Mouse (Mus musculus) gastrocnemius, postnatal 10 days (tissue): Measurements from ENCODE around the gene Kif5c. TPM values are rescaled to one million over a fixed set of nuclear protein-coding genes. Genes with fewer than 3 reads are reported as not detected.

ENCODE experiments used
- DNase-seq: peaks from one replicate; pipeline ENCODE4 v3.0.0; 2021; ENCODE audit warnings: mixed read lengths
- total RNA-seq, 2 experiments: library from RNA; stranded (reverse); gene quantifications; 2 replicates each; pipeline ENCODE4 v1.2.3; 2021

Kif5c gene
- total RNA-seq, 2 experiments from 2014 or later: 1.1 to 1.5 TPM

DNA sequence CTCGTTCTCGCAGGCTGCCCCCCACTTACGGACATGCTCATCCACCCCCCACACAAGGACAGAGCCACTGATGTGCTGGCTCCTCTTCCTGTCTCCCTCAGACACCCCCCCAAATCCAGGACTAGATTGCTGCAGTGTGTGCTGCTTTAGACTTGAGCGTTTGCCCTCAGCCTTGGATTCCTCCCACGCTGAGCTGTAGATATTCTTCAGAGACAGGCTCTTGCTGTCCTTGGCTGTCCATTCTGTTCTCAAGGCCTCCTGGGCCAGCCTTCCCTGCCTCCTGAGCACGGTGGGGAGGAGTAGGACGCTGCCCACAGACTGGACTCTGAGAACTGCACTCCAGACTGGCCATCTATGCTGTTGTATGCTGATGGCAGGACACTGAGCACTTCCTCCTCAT is 127.8 kb downstream of the Kif5c start:
- DNase-seq: no peak

DNA sequence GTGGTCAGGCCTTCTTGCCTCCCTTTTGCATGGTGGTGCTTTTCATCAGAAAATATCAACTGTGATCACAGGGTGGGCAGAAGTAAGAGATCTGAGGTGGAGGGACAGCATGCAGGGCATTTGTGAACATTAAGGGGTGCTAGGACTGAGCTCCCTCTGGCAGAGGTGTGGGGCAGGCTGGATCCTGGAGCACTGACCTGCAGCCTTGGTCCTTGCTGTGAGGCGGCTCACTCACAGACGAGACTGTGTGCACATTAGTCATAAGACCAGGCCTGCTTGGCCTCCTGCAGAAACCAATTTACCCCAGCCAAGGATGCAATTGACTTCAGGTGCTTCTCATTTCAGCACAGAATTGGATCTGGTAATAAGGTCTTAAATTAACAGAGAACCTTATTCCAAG is 128.6 kb downstream of the Kif5c start:
- DNase-seq: no peak

DNA sequence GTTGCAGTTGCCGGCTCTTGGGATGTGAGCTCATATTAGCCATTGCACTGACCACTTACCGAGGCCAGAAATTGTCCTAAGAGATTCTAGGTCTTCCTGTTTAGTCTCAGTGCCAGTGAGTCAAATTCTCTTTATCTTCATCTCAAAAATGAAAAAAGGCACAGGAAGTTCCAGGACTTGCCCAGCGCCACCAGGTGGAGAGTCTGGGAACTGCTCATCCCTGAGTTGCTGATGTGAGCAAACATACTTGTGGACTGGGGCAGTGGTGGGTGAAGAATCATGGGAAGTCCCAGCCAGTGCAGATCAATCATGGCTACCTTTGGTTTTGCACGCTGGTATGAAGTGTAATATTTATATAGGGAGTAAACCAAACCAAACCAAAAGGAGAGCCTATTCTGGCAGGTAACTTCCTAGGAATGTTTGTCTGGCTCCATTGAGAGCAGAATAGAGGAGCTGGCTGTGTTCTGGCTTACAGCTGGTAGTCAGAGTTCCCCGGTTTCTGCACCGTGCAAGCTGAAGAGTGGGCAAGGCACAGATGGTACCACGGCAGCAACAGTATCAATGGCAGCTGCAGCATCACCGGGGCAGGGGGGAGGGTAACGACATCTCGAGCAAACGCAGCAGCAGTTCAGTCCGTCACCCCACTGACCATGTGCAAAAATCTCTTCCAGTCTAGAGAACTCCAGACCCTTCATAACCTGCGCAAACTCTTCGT is 129.7 kb downstream of the Kif5c start:
- peak; percentile 51 for DNase-seq

DNA sequence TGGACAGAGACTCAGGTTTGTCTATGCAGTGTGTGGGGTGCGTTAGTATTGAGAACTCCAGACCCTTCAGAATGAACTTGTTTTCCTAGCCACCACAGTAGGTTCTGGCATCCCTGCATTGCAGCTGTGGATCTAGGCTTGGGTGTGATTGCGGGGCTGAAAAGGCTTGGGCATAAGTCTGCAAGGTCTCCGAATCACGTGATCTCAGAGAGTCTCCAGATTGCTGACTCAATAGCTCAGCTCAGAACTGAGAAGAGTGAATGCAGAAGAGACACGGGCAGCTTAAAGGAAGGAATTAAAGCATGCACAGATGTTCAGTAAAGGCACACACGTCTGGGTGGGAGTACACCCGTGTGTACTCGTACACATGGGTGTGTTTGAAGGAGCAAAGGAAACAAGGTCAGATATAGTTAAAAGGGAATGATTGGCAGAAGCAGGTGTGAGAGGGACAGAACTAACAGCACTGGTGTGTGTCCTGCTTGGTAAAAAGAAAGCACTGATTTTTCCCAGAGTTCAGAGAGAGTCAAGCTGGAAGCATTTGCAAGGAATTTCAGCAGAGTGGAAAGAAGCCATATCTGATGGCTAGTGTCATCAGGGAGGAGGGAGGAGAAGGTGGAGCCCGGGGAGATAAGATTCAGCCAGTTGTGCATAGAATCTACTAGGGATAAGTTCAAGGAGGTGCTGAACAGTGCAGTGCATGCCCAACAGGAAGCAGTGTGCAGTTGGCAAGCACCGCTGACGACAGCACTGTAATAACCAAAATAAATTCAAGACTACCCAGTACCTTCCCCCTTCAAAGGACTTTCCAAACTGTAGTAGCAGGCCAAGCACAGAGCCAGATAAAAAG is 130.9 kb downstream of the Kif5c start:
- DNase-seq: no peak

DNA sequence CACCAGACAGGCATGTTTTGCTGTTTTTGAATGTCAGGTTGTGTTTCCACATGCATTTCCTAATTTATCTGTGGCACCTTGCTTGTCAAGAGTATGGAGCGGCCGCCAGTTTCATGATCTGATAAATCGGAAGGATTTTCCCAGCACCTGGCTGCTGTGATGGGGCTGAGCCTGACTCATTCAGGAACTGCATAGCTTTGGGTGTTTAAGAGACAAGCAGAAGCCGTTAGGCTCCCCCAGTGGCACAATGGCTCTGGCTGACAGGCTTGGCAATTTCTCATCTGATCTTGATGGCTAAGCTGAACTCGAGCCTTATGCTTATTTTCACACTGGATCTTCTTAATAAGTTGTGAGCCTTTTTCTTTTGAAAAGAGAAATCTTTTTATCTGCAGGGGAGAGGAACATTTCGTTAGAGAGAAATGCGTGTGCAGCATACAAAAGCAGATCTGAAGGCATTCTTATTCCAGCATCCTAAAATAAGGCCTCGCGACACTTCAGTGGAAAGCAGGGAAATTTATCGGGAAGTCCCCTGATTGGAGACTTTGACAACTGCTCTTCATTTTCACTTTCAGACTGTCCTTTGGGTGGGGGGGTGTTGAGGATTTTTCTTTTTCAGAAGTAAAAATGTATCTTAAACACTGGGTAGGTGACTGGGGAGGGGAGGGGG is 132.6 kb downstream of the Kif5c start:
- no peak for DNase-seq

DNA sequence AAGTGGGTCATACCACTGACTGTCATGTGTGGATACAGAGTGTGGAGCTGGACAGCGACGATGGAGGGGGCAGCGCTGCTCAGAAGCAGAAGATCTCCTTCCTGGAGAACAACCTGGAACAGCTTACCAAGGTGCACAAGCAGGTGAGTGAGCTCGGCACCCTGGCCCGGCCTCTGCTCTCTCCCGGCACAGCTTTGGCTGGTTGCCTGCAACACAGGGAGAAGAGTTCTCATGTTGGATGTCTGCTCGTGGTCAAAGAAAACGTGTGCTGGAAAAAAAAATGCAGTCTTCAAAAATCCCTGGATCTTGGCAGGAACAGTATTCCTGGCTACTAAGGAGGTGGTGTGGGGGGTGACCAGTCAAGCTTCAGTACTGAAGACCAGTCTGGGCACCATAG is 133.1 kb downstream of the Kif5c start:
- no peak for DNase-seq

DNA sequence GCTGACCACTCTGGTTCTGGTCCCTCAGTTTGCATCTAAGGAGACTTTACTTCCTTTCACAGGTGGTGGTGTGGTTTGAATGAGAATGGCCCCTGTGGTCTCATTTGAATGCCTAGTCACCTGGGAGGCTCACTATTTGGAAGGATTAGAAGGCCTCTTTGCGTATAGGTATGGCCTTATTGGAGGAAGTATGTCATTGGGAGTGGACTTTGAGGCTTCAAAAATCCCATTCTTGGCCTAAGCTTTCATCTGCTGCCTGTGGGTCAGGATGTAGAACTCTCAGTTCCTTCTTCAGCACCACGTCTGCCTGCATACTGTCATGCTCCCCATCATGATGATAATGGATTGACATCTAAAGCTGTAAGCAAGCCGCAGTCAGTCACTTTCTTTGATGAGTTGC is 134.0 kb downstream of the Kif5c start:
- DNase-seq: no peak

DNA sequence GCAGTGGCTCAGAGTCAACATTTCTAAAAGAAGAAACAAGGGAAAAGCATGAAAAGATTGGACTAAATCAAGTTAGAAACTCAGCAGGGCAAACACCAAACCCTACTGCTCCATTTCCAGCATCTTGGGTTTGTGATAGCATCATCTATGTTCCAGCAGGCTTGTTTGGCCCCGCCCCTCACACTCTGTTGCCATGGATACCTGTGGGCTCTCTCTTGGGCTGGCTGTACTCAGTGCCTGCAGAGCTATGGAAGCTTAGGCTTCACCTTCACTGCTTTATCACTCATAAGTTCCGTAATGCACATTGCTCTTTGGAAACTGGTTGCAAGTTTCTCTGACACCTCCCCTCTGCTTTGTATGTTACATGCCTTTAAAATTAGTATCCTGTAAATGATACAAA is 136.0 kb downstream of the Kif5c start:
- no peak for DNase-seq

DNA sequence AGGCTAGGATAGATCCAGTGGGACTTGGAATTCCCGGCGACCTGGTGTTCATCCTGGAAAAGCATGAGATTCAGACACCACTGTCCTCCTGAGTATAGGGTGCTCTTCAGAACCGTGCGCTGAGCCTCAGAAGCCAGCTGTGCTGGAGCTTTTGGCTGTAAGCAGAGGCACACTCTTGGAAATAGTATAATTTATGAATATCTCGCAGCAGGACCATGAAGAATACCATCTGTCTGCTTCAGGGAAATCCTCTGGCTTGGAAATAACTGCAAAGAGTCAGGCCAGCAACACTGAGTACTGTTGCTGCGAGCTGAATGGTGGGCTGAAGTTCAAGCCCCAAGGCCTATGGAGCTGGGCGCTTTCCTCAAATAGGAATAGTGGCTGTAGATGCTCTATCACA is 138.5 kb downstream of the Kif5c start:
- no peak for DNase-seq

DNA sequence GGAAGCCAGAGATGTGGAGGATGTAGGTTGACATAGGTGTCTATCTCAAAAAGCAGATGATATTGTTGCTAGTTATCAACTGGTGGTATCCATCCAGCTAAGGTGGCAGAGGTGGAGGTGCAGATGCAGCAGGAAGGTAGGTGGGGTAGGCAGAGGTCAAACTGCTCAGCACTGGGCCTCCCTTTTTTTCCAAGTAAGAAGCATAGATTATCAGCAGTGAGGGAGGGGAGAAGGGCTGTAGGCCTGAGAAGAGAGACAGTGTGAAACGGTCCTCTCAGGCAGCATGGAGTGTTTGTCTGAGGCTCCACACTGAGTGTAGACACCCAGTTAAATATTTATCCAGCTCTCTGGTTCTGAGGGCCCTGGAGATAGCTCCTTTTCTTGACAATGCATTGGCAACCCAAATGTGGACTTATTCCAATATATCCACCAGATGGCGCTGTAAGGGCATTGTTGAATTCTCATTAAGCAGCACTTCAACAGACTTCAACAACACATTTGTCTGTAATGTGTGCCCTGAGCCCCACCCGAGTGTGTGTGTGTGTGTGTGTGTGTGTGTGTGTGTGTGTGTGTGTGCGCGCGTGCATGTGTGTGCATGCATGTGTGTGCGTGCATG is 145.3 kb downstream of the Kif5c start:
- DNase-seq: no peak

DNA sequence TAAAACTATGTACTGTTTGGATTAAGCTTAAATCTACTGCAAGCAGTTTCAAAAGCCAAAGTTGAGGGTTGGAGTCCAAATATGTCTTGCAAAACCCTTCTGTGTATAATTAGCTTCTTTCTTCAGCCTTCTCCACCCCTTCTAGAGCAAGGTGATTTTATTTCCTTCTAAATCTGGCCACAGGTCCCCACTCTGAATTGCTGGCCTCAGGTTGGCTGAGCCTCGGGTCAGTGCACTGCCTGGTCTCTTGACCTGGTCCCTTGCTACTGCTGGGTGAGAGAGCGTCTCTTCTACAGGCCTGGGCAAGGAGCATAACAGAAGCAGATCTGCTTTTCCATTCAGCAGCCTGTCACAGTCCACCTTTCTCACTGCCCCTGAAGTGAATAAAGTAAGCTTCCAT is 149.8 kb downstream of the Kif5c start:
- no peak for DNase-seq

DNA sequence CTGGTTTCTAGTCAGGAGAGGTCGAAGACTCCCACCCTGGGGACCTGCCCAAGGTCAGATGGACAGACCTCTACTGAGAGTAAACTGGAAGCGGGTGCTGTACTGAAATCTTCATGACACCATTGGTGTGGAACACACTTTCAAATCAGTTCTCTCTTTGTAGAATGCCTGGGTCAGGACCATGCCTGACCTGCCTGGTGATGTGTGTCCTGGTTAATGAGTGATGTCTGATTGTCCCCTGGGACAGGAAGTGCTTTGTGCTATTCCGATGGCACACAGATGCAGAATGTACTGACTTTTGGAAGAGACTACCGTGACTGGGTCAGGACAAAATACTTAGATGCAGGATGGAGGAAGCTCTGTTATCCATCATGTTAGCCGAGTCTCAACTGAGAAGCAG is 151.3 kb downstream of the Kif5c start:
- no peak for DNase-seq

DNA sequence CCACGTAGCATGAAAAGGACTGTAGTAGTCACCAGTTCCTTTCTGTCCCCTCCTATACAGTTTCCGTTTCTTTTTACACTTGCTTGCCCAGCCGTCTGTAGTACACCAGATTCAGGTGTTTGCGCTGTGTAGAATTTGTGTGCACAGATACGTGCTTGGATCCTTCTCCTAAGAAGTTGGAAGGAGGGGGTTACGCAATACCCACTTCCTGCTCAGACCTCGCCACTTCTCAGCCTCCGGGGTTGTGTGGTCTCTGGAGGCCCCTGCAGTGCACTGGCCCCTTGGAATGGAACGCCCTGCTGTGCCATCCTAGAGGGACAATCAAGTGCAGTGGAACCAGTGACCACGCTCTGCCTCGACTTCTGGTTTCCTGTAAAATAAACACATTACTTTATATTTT is 152.1 kb downstream of the Kif5c start:
- no peak for DNase-seq

DNA sequence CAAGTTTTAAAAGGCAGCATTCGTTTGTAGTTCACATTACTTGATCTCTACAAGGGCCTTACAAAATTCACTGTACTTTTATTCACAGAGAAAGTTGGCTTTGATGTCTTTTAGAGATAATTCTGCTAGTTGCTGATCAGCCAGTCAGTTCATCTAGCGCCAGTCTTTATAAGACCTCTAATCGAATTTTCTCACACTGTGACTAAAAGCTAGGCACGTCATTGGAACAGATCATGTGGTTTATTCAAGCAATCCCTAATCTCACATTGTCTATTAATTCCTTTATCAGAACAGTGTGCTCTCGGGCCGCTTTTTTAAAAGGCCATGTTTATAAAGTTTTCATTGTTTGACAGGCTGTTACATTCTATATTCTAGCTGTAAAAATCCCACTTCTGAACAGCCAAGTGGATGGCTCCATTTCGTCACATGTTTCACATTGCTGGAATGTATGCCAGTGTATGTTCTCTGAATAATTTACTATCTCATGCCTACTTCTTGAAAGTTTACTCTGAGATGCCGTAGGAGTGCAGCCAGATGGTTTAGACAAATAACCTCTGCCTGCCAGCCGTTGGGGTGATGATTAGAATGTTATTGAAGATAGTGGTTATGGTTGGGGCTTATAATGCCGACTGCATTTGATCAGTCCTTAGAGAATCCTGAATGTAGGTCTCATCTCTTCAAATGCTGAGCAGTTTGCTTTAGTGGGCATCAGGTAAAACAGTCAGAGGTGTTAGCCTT is 154.3 kb downstream of the Kif5c start:
- no peak for DNase-seq

DNA sequence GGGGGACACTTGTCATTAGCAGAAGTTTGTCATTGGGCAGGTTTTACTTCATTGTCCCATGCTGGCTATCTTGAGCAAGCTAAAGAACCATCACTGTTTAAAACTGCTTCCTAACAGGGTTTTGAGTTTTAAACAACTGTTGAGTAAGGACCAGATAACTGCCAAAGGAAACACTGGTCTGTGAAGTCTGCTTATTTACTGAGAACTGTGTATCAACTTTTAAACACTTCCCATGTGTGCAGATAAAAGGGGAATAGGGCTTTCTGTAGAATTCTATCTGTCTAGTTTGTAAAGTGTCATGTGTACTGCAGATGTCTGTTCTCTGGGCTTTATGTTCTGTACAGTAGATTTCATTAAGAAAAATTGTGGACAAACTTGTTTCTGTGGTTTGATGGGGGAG is 155.1 kb downstream of the Kif5c start:
- DNase-seq: no peak

DNA sequence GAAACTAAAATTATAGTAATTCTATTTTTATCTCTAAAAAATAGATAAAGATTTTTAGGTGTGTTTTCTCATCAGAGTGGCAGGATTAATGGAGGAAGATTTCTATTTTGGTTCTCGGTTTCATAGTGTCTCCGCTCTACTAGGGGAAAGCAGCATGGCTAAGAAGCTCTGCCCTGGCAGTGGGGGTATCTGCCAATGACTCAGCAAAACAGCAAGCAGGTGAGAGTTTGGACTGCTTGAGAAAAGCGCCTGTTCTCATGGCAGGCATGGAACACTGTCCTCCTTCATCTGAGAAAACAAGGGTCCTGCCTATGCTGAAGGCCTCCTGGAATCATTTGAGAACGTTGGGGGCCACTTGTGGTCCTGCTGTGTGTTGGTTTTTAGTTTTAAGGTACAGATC is 156.1 kb downstream of the Kif5c start:
- no peak for DNase-seq

DNA sequence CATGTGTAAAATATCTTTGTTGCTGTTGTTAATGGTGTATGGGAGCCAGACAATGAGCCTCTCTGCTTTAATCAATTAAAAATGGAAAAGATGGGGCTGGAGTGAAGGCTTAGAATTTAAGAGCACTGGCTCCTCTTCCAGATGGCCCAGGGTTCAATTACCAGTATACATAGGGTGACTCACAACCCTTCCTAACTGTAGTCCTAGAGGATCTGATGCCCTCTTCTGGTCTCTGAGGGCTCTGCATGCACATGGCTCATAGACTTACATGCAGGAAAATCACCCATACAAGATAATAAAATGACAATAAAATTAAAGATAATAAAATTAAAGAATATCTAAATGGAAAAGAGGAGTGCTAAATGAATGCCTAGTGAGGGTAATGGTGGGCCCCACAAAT is 156.6 kb downstream of the Kif5c start:
- DNase-seq: no peak

DNA sequence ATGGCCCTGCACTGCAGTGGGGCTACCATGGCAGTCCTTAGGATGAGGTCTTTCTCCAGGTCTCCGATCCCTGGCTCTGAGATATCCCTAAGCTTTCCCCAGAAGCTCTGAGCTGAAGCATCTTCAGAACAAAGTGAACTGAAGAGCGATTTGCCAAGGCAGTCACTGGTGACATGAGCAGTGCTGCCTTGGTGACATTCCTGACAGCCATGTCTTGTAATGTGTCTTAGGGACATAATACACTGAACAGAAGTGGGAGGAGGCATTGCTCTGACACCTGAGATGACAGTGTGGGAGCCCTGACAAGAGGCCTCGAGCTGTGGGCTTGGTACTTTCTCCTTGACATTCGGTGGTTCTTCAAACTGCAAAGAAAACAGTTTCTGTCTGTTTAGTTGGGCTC is 157.3 kb downstream of the Kif5c start:
- DNase-seq: no peak

DNA sequence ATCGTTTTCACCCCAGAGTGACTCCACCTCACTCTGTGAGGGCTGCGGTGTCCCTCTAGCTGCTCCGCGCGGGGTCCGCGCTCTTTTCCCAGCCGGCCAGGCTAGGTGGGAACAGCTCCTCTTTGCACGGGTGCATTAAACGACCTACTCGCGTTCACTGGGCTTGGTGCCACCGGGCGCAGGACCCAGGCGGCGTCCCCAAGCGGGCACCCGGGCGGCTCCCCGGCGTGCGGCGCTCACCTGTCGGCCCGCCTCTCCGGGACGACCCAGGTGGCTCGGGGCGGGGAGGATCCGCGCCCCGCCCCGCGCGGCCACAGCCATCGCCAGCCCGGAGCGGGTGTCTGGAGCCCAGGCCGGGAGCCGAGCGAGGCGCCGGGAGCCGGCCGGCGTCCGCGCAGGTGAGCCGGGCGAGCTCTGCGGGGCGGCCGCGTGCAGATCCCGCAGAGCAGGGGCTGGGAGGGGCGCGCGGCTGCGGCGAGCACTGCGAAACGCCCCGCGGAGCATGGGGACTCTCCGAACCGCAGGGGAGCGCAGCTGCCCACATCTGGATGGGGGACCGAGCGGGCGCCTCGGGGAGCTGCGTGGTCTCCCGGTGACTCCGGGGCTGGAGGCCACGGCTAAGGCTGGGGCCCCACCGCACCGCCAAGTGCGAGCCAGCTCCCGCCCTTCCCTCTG is 168.4 kb downstream of the Kif5c start, which contains the start of gene Lypd6b:
Lypd6b (plus strand) TSS at position 313 of the 675 bp plus-strand sequence.
- peak; percentile 16 for DNase-seq

DNA sequence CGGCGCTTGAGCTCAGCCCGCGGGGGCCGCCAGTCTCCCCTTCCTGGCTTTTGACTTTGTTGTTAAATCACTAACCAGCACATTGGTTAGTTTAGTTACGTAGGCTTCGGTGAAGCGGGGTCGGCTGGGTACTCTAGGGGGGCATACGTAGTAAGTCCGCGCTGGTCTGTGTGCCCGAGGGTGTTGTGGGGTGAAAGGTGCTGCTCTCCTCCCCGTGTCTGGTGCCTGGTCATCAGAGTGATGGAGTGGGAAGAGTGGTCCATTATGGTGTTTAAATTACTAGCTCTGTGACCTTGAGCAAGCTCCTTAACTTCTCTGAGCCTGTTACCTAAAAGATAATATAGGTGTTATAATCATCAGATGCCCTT is 168.9 kb downstream of the Kif5c start:
- no peak for DNase-seq

DNA sequence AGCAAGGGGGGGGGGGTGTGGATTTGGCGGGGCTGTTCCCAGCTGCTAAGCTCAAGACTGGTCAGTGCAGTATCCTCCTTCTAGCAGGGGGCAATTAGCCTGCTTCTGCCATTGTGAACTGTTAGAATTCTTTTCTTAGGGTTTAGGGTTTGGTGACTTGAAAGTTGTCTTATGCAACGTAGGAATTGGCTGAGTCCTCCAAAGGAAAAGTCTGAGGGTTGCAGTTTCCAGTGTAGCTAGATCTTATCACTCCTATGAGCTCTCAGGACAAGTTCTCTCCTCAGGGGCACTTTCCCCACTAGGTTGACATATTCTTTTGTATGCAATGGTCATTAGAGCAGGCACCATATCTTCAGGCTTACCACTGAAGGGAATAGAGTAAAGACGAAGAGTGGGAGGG is 169.5 kb downstream of the Kif5c start:
- no peak for DNase-seq

DNA sequence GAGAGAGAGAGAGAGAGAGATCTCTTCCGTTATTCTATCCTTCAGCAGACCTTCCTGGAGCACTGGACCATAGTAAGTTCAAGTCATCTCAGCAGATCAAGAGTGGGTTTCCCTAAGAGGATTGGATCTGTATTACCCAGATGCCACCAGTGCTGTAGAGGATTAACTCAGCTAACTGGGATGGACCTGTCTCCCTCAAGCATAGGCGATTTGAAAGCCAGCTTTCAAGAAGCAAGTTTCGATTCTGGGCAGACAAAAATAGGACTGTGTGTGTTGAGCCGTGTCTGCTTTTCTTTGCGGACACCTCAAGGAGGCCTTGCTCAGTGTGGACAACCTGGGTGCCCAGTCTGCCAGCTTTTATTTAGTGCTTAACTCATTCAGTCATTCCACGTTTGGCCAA is 170.0 kb downstream of the Kif5c start:
- no peak for DNase-seq
